Mouse (Mus musculus): ENCODE data around the gene Dgkd. TPM values are rescaled to one million over a fixed set of nuclear protein-coding genes. Genes with fewer than 3 reads are reported as not detected.

Gene Dgkd
- polyA plus RNA-seq, 1 experiment, result 69.4 TPM

GRCm38 (mm10) chr1:87854851-87855251, 1.8 kb downstream of the Dgkd start:
- WGBS, result 0% methylated on average over 2 of the region's 2 CpGs
- peak overlapping the region; percentile 92 for H3K4me3 ChIP-seq (ENCODE audit: extremely low read depth, insufficient read depth, insufficient read length)
- no peaks in the 10 kb centered on the region for H3K36me3 ChIP-seq (ENCODE audit: control insufficient read depth, insufficient read depth, low read length)
- H3K27ac ChIP-seq (ENCODE audit: insufficient read depth, low read length), result peak overlapping the region; percentile 93
- peak in 1 of 2 experiments; percentile 59 for DNase-seq (ENCODE audit: low read depth in 1 of 2, low spot score in 2 of 2)
- peaks cover 22% of the 10 kb centered on the region for H3K4me1 ChIP-seq (ENCODE audit: control insufficient read depth, insufficient read depth, insufficient read length)
- TF ChIP-seq POLR2A (IDR thresholded peaks at IDR 0.05; ENCODE audit: low read depth, low read length) (peak; percentile 19; the same call in 1 of the 2 replicates), CTCF (IDR thresholded peaks at IDR 0.05; ENCODE audit: extremely low read depth, insufficient read depth, insufficient read length, insufficient replicate concordance) (no peak)
- H3K27me3 ChIP-seq (ENCODE audit: control insufficient read depth, insufficient read depth, low read length), result no peaks in the 10 kb centered on the region

GRCm38 (mm10) chr1:87855522-87855921, 2.4 kb downstream of the Dgkd start:
- DNase-seq (ENCODE audit: low read depth in 1 of 2, low spot score in 2 of 2), result no peak
- WGBS, result 81% methylated on average over 1 of the region's 1 CpGs
- no peaks in the 10 kb centered on the region for H3K27me3 ChIP-seq (ENCODE audit: control insufficient read depth, insufficient read depth, low read length)
- H3K27ac ChIP-seq (ENCODE audit: insufficient read depth, low read length), result peak overlapping the region; percentile 93
- peaks cover 19% of the 10 kb centered on the region for H3K4me1 ChIP-seq (ENCODE audit: control insufficient read depth, insufficient read depth, insufficient read length)
- no peak overlapping the region for H3K4me3 ChIP-seq (ENCODE audit: extremely low read depth, insufficient read depth, insufficient read length)
- no peak for TF ChIP-seq POLR2A (IDR thresholded peaks at IDR 0.05; ENCODE audit: low read depth, low read length)
- TF ChIP-seq CTCF (IDR thresholded peaks at IDR 0.05; ENCODE audit: extremely low read depth, insufficient read depth, insufficient read length, insufficient replicate concordance), result no peak
- no peaks in the 10 kb centered on the region for H3K36me3 ChIP-seq (ENCODE audit: control insufficient read depth, insufficient read depth, low read length)

GRCm38 (mm10) chr1:87856823-87857222, 3.7 kb downstream of the Dgkd start:
- WGBS, result 18% methylated on average over 3 of the region's 3 CpGs
- no peak overlapping the region for H3K4me3 ChIP-seq (ENCODE audit: extremely low read depth, insufficient read depth, insufficient read length)
- peaks cover 21% of the 10 kb centered on the region; the same call in 1 of the 2 replicates for H3K4me1 ChIP-seq (ENCODE audit: control insufficient read depth, insufficient read depth, insufficient read length)
- no peaks in the 10 kb centered on the region for H3K36me3 ChIP-seq (ENCODE audit: control insufficient read depth, insufficient read depth, low read length)
- H3K27ac ChIP-seq (ENCODE audit: insufficient read depth, low read length), result peak overlapping the region; percentile 86
- TF ChIP-seq CTCF (IDR thresholded peaks at IDR 0.05; ENCODE audit: extremely low read depth, insufficient read depth, insufficient read length, insufficient replicate concordance) (no peak), POLR2A (IDR thresholded peaks at IDR 0.05; ENCODE audit: low read depth, low read length) (no peak)
- H3K27me3 ChIP-seq (ENCODE audit: control insufficient read depth, insufficient read depth, low read length), result no peaks in the 10 kb centered on the region
- DNase-seq (ENCODE audit: low read depth in 1 of 2, low spot score in 2 of 2), result peak in 1 of 2 experiments; percentile 50

- Histone ChIP-seq H3K4me3 (ENCODE audit: extremely low read depth, insufficient read depth, insufficient read length) (no peak overlapping the region), H3K27ac (ENCODE audit: insufficient read depth, low read length) (peak overlapping the region; percentile 24), H3K36me3 (ENCODE audit: control insufficient read depth, insufficient read depth, low read length) (no peaks in the 10 kb centered on the region), H3K4me1 (ENCODE audit: control insufficient read depth, insufficient read depth, insufficient read length) (peaks cover 27% of the 10 kb centered on the region), H3K27me3 (ENCODE audit: control insufficient read depth, insufficient read depth, low read length) (no peaks in the 10 kb centered on the region)
- 55% methylated on average over 1 of the region's 1 CpGs for WGBS
- TF ChIP-seq POLR2A (IDR thresholded peaks at IDR 0.05; ENCODE audit: low read depth, low read length) (no peak), CTCF (IDR thresholded peaks at IDR 0.05; ENCODE audit: extremely low read depth, insufficient read depth, insufficient read length, insufficient replicate concordance) (no peak)
- no peak for DNase-seq (ENCODE audit: low read depth in 1 of 2, low spot score in 2 of 2)
Measured at GRCm38 (mm10) chr1:87858031-87858430, 4.9 kb downstream of the Dgkd start.

- Histone ChIP-seq H3K27me3 (ENCODE audit: control insufficient read depth, insufficient read depth, low read length) (no peaks in the 10 kb centered on the region), H3K4me3 (ENCODE audit: extremely low read depth, insufficient read depth, insufficient read length) (no peak overlapping the region), H3K4me1 (ENCODE audit: control insufficient read depth, insufficient read depth, insufficient read length) (peaks cover 31% of the 10 kb centered on the region), H3K27ac (ENCODE audit: insufficient read depth, low read length) (peak overlapping the region; percentile 24), H3K36me3 (ENCODE audit: control insufficient read depth, insufficient read depth, low read length) (no peaks in the 10 kb centered on the region)
- WGBS, result 57% methylated on average over 2 of the region's 2 CpGs
- DNase-seq (ENCODE audit: low read depth in 1 of 2, low spot score in 2 of 2), result no peak
- TF ChIP-seq POLR2A (IDR thresholded peaks at IDR 0.05; ENCODE audit: low read depth, low read length) (no peak), CTCF (IDR thresholded peaks at IDR 0.05; ENCODE audit: extremely low read depth, insufficient read depth, insufficient read length, insufficient replicate concordance) (no peak)
Measured at GRCm38 (mm10) chr1:87858529-87858928, 5.4 kb downstream of the Dgkd start.

GRCm38 (mm10) chr1:87863602-87864001, 10.5 kb downstream of the Dgkd start:
- Histone ChIP-seq H3K36me3 (ENCODE audit: control insufficient read depth, insufficient read depth, low read length) (no peaks in the 10 kb centered on the region), H3K4me3 (ENCODE audit: extremely low read depth, insufficient read depth, insufficient read length) (no peak overlapping the region), H3K27me3 (ENCODE audit: control insufficient read depth, insufficient read depth, low read length) (no peaks in the 10 kb centered on the region), H3K27ac (ENCODE audit: insufficient read depth, low read length) (no peak overlapping the region), H3K4me1 (ENCODE audit: control insufficient read depth, insufficient read depth, insufficient read length) (peaks cover 49% of the 10 kb centered on the region)
- TF ChIP-seq POLR2A (IDR thresholded peaks at IDR 0.05; ENCODE audit: low read depth, low read length) (no peak), CTCF (IDR thresholded peaks at IDR 0.05; ENCODE audit: extremely low read depth, insufficient read depth, insufficient read length, insufficient replicate concordance) (no peak)
- 67% methylated on average over 3 of the region's 3 CpGs for WGBS
- DNase-seq (ENCODE audit: low read depth in 1 of 2, low spot score in 2 of 2), result no peak

- H3K27me3 ChIP-seq (ENCODE audit: control insufficient read depth, insufficient read depth, low read length), result no peaks in the 10 kb centered on the region
- H3K36me3 ChIP-seq (ENCODE audit: control insufficient read depth, insufficient read depth, low read length), result no peaks in the 10 kb centered on the region
- H3K27ac ChIP-seq (ENCODE audit: insufficient read depth, low read length), result peak overlapping the region; percentile 38; the same call in 1 of the 2 replicates
- TF ChIP-seq POLR2A (IDR thresholded peaks at IDR 0.05; ENCODE audit: low read depth, low read length) (no peak), CTCF (IDR thresholded peaks at IDR 0.05; ENCODE audit: extremely low read depth, insufficient read depth, insufficient read length, insufficient replicate concordance) (no peak)
- H3K4me3 ChIP-seq (ENCODE audit: extremely low read depth, insufficient read depth, insufficient read length), result no peak overlapping the region
- peaks cover 56% of the 10 kb centered on the region for H3K4me1 ChIP-seq (ENCODE audit: control insufficient read depth, insufficient read depth, insufficient read length)
- no peak for DNase-seq (ENCODE audit: low read depth in 1 of 2, low spot score in 2 of 2)
Measured at GRCm38 (mm10) chr1:87864889-87865288, 11.8 kb downstream of the Dgkd start.
